ENCODE assay signal across 8 mouse cellular contexts in the genomic region with DNA sequence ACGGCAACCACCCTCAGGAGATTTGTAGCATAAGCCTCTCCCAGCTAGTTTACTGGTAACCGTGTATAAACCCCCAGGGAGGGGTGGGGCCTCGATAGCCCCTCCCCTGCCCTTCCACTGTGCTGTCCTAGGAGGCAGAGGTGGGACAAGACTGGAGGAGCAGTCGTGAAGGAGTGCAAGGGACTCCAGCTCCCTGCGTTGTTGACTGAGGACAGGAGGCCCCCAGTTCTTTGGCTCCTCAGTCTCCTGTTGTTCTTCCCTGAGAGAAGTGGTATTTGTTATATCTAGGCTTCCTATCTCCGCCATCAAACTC. TPM values are rescaled to one million over a fixed set of nuclear protein-coding genes. Genes with fewer than 3 reads are reported as not detected.
DNase-seq lines count a peak whose midpoint lies in the region; ATAC-seq and TF ChIP-seq lines count a peak whose summit lies in the region.

No protein-coding gene starts in this region.

- peak; percentile 61 for DNase-seq in CD4-positive helper T cell, adult 2 months (ENCODE audit: low read depth, low spot score)
- peak; percentile 59 for DNase-seq in lung, postnatal 0 days (ENCODE audit: low spot score)
- DNase-seq in layer of hippocampus, adult 11-12 months (ENCODE audit: low spot score): no peak
- no peak for DNase-seq in left cerebral cortex, adult 8-10 months (ENCODE audit: low spot score in 2 of 2)
- DNase-seq in cerebellum, adult 2 months: no peak

- H3K9ac ChIP-seq in forebrain, embryonic 12.5 days: no peak overlapping the region
- H3K9ac ChIP-seq in forebrain, embryonic 16.5 days (replicated peaks; ENCODE audit: low read depth, low read length): no peak overlapping the region
- no peak overlapping the region for H3K9ac ChIP-seq in heart, embryonic 12.5 days
- no peak overlapping the region for H3K9ac ChIP-seq in lung, postnatal 0 days (replicated peaks; ENCODE audit: low read depth)

- TF ChIP-seq CTCF in lung, postnatal 0 days (IDR thresholded peaks at IDR 0.05): peak; percentile 37; the same call in 1 of the 2 replicates
- TF ChIP-seq CTCF in cerebellum, adult 2 months (IDR thresholded peaks at IDR 0.05; ENCODE audit: borderline replicate concordance, insufficient read depth, low read depth, low read length): no peak

- TF ChIP-seq EP300 in lung, postnatal 0 days (IDR thresholded peaks at IDR 0.05): no peak

- H3K4me2 ChIP-seq in forebrain, embryonic 12.5 days: peak overlapping the region; percentile 61; the same call in 1 of the 2 replicates
- no peak overlapping the region for H3K4me2 ChIP-seq in forebrain, embryonic 16.5 days (ENCODE audit: low read length)
- H3K4me2 ChIP-seq in heart, embryonic 12.5 days: peak overlapping the region; percentile 78
- H3K4me2 ChIP-seq in lung, postnatal 0 days (replicated peaks; ENCODE audit: low read depth, low read length): no peak overlapping the region

- WGBS in forebrain, embryonic 12.5 days: 8% methylated on average over 6 of the region's 6 CpGs
- 12% methylated on average over 6 of the region's 6 CpGs for WGBS in forebrain, embryonic 16.5 days
- WGBS in heart, embryonic 12.5 days: 8% methylated on average over 6 of the region's 6 CpGs
- WGBS in lung, postnatal 0 days: 11% methylated on average over 6 of the region's 6 CpGs
- WGBS in cerebellum, adult 2 months: 21% methylated on average over 6 of the region's 6 CpGs

- ATAC-seq in forebrain, embryonic 12.5 days (ENCODE audit: low FRiP score): no peak
- ATAC-seq in forebrain, embryonic 16.5 days: no peak
- peak; percentile 27; the same call in 1 of the 2 replicates for ATAC-seq in heart, embryonic 12.5 days (ENCODE audit: insufficient number of reproducible peaks, low FRiP score)
- ATAC-seq in lung, postnatal 0 days: peak; percentile 18

- no peak overlapping the region for H3K4me3 ChIP-seq in forebrain, embryonic 12.5 days (replicated peaks)
- H3K4me3 ChIP-seq in forebrain, embryonic 16.5 days (replicated peaks; ENCODE audit: low read length): no peak overlapping the region
- H3K4me3 ChIP-seq in heart, embryonic 12.5 days: no peak overlapping the region
- no peak overlapping the region for H3K4me3 ChIP-seq in lung, postnatal 0 days (ENCODE audit: low read depth, low read length)
- H3K4me3 ChIP-seq in cerebellum, adult 2 months (replicated peaks; ENCODE audit: insufficient read depth, low read depth, low read length): no peak overlapping the region

- no peak for TF ChIP-seq POLR2A in cerebellum, adult 2 months (IDR thresholded peaks at IDR 0.05; ENCODE audit: borderline replicate concordance, insufficient read depth, low read length)

- peaks cover 35% of the 10 kb centered on the region for H3K4me1 ChIP-seq in forebrain, embryonic 12.5 days
- H3K4me1 ChIP-seq in forebrain, embryonic 16.5 days (replicated peaks; ENCODE audit: control insufficient read depth, insufficient read depth, low read length): peaks cover 9% of the 10 kb centered on the region
- peaks cover 36% of the 10 kb centered on the region for H3K4me1 ChIP-seq in heart, embryonic 12.5 days (replicated peaks)
- peaks cover 14% of the 10 kb centered on the region; the same call in 1 of the 2 replicates for H3K4me1 ChIP-seq in lung, postnatal 0 days (ENCODE audit: insufficient read depth, low read depth, low read length)
- H3K4me1 ChIP-seq in cerebellum, adult 2 months (ENCODE audit: control insufficient read depth, insufficient read depth, low read length): no peaks in the 10 kb centered on the region

- H3K9me3 ChIP-seq in forebrain, embryonic 12.5 days: no peaks in the 10 kb centered on the region
- no peaks in the 10 kb centered on the region for H3K9me3 ChIP-seq in forebrain, embryonic 16.5 days (ENCODE audit: control insufficient read depth, low read length)
- no peaks in the 10 kb centered on the region for H3K9me3 ChIP-seq in heart, embryonic 12.5 days (replicated peaks)
- H3K9me3 ChIP-seq in lung, postnatal 0 days (ENCODE audit: low read length): no peaks in the 10 kb centered on the region

- no peaks in the 10 kb centered on the region for H3K36me3 ChIP-seq in forebrain, embryonic 12.5 days (replicated peaks)
- no peaks in the 10 kb centered on the region for H3K36me3 ChIP-seq in forebrain, embryonic 16.5 days (ENCODE audit: control insufficient read depth, insufficient read depth)
- H3K36me3 ChIP-seq in heart, embryonic 12.5 days: no peaks in the 10 kb centered on the region
- no peaks in the 10 kb centered on the region for H3K36me3 ChIP-seq in lung, postnatal 0 days (ENCODE audit: insufficient read depth, low read length)

- no peak overlapping the region for H3K27ac ChIP-seq in forebrain, embryonic 12.5 days
- no peak overlapping the region for H3K27ac ChIP-seq in forebrain, embryonic 16.5 days (ENCODE audit: low read length)
- peak overlapping the region; percentile 30; the same call in 1 of the 2 replicates for H3K27ac ChIP-seq in heart, embryonic 12.5 days (ENCODE audit: poor library complexity, severe bottlenecking)
- peak overlapping the region; percentile 33; the same call in 1 of the 2 replicates for H3K27ac ChIP-seq in lung, postnatal 0 days (ENCODE audit: low read length)
- H3K27ac ChIP-seq in cerebellum, adult 2 months (ENCODE audit: insufficient read depth, low read length): no peak overlapping the region

- no peaks in the 10 kb centered on the region for H3K27me3 ChIP-seq in forebrain, embryonic 12.5 days
- no peaks in the 10 kb centered on the region for H3K27me3 ChIP-seq in forebrain, embryonic 16.5 days (replicated peaks; ENCODE audit: control insufficient read depth, insufficient read depth, low read length)
- no peaks in the 10 kb centered on the region for H3K27me3 ChIP-seq in heart, embryonic 12.5 days (replicated peaks)
- H3K27me3 ChIP-seq in lung, postnatal 0 days (replicated peaks; ENCODE audit: insufficient read depth, low read length): no peaks in the 10 kb centered on the region
- no peaks in the 10 kb centered on the region for H3K27me3 ChIP-seq in cerebellum, adult 2 months (ENCODE audit: control insufficient read depth, insufficient read depth, low read length)

RNA-seq across cellular contexts. Expression of a gene that starts 58.5 kb away (rescaled TPM):
- polyA plus RNA-seq in forebrain, embryonic 12.5 days (2016; fragmentation: Nextera tagmentation; extraction: Ambion mirVana): 3.6 and 4.5 TPM in 2 replicates
- polyA plus RNA-seq in forebrain, embryonic 16.5 days (2015; fragmentation: Nextera tagmentation; extraction: Ambion mirVana): 1.4 and 1.5 TPM in 2 replicates
- 3.5 and 3.7 TPM in 2 replicates for polyA plus RNA-seq in heart, embryonic 12.5 days (2016; fragmentation: Nextera tagmentation; extraction: Ambion mirVana)
- polyA plus RNA-seq in lung, postnatal 0 days (2015; fragmentation: Nextera tagmentation; extraction: Ambion mirVana): 4.0 and 4.4 TPM in 2 replicates
- 1 to 10 TPM; 2.5 to 4.4 (median 3.3) TPM for total RNA-seq in left cerebral cortex, adult 8-10 months (2022)
- 0.93 and 0.98 TPM in 2 replicates for polyA plus RNA-seq in cerebellum, adult 2 months (2012; rRNA removed)

Comparison
In these comparisons a context has a peak if more than half of its experiments do, and no peak if none do; other contexts are left out.
1. H3K4me2 ChIP-seq: peak in forebrain, embryonic 12.5 days (single experiment) and heart, embryonic 12.5 days (single experiment); none in forebrain, embryonic 16.5 days (single experiment) and lung, postnatal 0 days (single experiment).
2. ATAC-seq: peak in heart, embryonic 12.5 days (single experiment) and lung, postnatal 0 days (single experiment); none in forebrain, embryonic 12.5 days (single experiment) and forebrain, embryonic 16.5 days (single experiment).
3. H3K27ac ChIP-seq: peak in heart, embryonic 12.5 days (single experiment) and lung, postnatal 0 days (single experiment); none in forebrain, embryonic 12.5 days (single experiment), forebrain, embryonic 16.5 days (single experiment) and cerebellum, adult 2 months (single experiment).
4. DNase-seq: peak in CD4-positive helper T cell, adult 2 months (single experiment) and lung, postnatal 0 days (single experiment); none in layer of hippocampus, adult 11-12 months (single experiment), left cerebral cortex, adult 8-10 months (0 of 2) and cerebellum, adult 2 months (0 of 2).